Mouse (Mus musculus) adrenal gland, postnatal 25 days (tissue): ENCODE results near the gene Anapc15-ps. TPM values are rescaled to one million over a fixed set of nuclear protein-coding genes. Genes with fewer than 3 reads are reported as not detected.

Experiments
- DNase-seq: peaks from one replicate; pipeline ENCODE4 v3.0.0; 2021; ENCODE audit warnings: mixed read lengths
- total RNA-seq: library from RNA; stranded (reverse); gene quantifications from 2 replicates; pipeline ENCODE4 v1.2.3, GENCODE M21; 2021

Gene Anapc15-ps
- total RNA-seq, 1 experiment from 2014 or later = not detected

DNA sequence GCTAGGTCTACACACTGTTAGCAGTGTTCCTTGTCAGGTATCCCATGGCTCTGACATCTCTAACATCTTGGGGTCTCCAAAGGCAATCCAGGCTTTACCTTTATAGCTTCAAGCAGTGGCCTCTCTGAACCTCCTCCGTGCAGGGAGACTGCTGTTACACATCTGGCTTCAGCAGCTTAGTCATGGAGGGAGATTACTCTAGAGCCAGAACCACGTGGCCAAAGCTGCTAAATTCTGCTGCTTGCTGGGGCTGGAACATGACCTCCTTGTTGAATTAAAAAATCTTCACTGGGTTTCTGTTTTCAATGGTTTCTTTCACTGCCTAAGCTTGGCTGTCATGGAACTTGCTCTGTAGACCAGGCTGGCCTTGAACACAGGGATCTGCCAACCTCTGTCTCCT, 44.9 kb downstream of the Anapc15-ps start:
- no peak for DNase-seq

GRCm38 (mm10) chr10:95627381-95627780, 45.9 kb downstream of the Anapc15-ps start:
- DNase-seq = peak; percentile 60

GRCm38 (mm10) chr10:95625300-95625699, 48.0 kb downstream of the Anapc15-ps start:
- DNase-seq = no peak

GRCm38 (mm10) chr10:95624007-95624406, 49.2 kb downstream of the Anapc15-ps start:
- DNase-seq = no peak

DNA sequence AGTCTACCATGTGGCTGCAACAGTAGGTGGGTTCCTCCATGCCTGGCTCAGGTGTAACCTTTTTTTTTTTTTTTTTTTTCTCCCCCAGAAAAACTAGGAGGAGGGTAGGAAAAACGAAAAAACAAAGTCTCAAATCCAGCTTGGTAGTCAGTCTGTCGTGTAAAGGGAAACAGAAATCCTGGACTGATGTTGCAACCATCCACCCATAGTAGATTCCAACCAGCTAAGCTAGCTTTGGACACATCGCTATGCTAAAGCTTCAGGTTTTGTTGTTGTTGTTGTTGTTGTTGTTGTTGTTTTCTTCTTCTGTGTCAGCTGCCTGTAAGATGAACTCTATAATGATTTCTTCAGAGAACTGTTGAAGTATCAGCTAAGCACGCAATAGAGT, 49.7 kb downstream of the Anapc15-ps start:
- DNase-seq = no peak

Other genes with a start within 250 kb of the Anapc15-ps start
- gene Mrpl42, start 171.5 kb downstream of the Anapc15-ps start, total RNA-seq = 105 and 144 TPM in 2 replicates
- 131 and 145 TPM in 2 replicates for gene Ube2n, start 158.3 kb downstream of the Anapc15-ps start, total RNA-seq
- gene Nudt4, start 109.3 kb downstream of the Anapc15-ps start, total RNA-seq = 140 and 146 TPM in 2 replicates
- gene Gm33543, start 169.5 kb upstream of the Anapc15-ps start, total RNA-seq = not detected in 2 replicates